Mouse (Mus musculus) heart, postnatal 0 days (tissue): Measurements from ENCODE around the gene Bmpr1a.

Experiments
- CTCF ChIP-seq: IDR thresholded peaks from 2 replicates; pipeline ENCODE4 v1.5.1; 2016; ENCODE audit warnings: antibody characterized with exemption, control low read depth, low read depth
- EP300 ChIP-seq: IDR thresholded peaks from 2 replicates; pipeline ENCODE4 v1.6.1; 2016; ENCODE audit warnings: antibody characterized with exemption, low read depth

DNA sequence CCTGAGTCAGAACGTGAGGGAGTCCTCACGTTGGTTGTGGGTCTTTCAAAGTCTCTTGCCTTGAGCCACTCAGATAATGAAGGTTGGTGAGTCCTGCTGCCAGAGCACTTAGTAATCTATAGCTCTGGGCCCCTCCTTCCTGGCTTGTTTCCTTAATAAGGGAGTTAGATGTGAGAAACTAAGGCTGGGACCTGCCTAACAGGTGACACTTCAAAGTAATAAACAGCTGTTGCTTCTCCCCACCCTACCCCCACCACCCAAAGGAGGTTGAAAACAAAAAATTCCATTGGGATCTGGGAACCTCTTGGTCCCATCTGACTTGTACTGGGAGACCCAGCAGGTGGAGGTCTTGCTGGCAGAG, 138.0 kb downstream of the Bmpr1a start:
- no peak for TF ChIP-seq CTCF
- no peak for TF ChIP-seq EP300
